Mouse (Mus musculus) small intestine, adult 2 months (tissue): ENCODE data around the gene Intu. TPM values are rescaled to one million over a fixed set of nuclear protein-coding genes. Genes with fewer than 3 reads are reported as not detected.

Experiments
- H3K27ac ChIP-seq: fragments of 200-500 bp; 2 replicates; pipeline ENCODE4 v1.5.1; 2012; ENCODE audit warnings: low read depth, low read length, control low read depth, inconsistent platforms; ENCODE audit not compliant: insufficient read depth
- H3K27me3 ChIP-seq: fragments of 200-500 bp; 2 replicates; pipeline ENCODE4 v1.6.1; 2012; ENCODE audit warnings: mild to moderate bottlenecking, moderate library complexity, low read length, inconsistent platforms; ENCODE audit not compliant: control insufficient read depth, insufficient read depth
- H3K36me3 ChIP-seq: fragments of 200-500 bp; 2 replicates; pipeline ENCODE4 v1.6.1; 2012; ENCODE audit warnings: mild to moderate bottlenecking, low read length, control low read depth, inconsistent platforms; ENCODE audit not compliant: control insufficient read depth, insufficient read depth
- H3K4me1 ChIP-seq: fragments of 200-500 bp; 2 replicates; pipeline ENCODE4 v1.6.1; 2012; ENCODE audit warnings: low read length, inconsistent platforms, mixed read lengths; ENCODE audit not compliant: control insufficient read depth, insufficient read depth, insufficient read length
- H3K4me3 ChIP-seq: fragments of 200-500 bp; 2 replicates; pipeline ENCODE4 v1.5.1; 2012; ENCODE audit warnings: low read depth, mild to moderate bottlenecking, control low read depth, inconsistent platforms, low read length, moderate library complexity
- CTCF ChIP-seq: fragments of 200-500 bp; IDR thresholded peaks from 2 replicates; pipeline ENCODE4 v1.5.1; 2012; ENCODE audit warnings: low read depth, mild to moderate bottlenecking, control low read depth, inconsistent platforms, low read length, moderate library complexity, mixed read lengths; ENCODE audit not compliant: insufficient replicate concordance, insufficient read length; ENCODE audit errors: extremely low read depth
- POLR2A ChIP-seq: fragments of 200-500 bp; IDR thresholded peaks from 2 replicates; pipeline ENCODE4 v1.6.1; 2012; ENCODE audit warnings: low read depth, mild to moderate bottlenecking, control low read depth, inconsistent platforms, low read length, moderate library complexity
- WGBS: fragments of 180-500 bp; shearing (Covaris S2); methylation state at CpG from one replicate; pipeline ENCODE4 v1.1.7; 2018; 5-methylcytosine and 5-hydroxymethylcytosine counted together
- polyA plus RNA-seq: library from polyadenylated mRNA; depleted of rRNA; stranded (reverse); fragments of >200 nt; gene quantifications from 2 replicates; pipeline ENCODE4 v1.2.3, GENCODE M21; 2012

The Intu gene
- polyA plus RNA-seq, 1 experiment, result 0.37 TPM

GRCm38 (mm10) chr3:40546621-40547020 lies 15.5 kb downstream of the Intu start:
- TF ChIP-seq CTCF (no peak), POLR2A (no peak)
- no peak overlapping the region for H3K27ac ChIP-seq
- H3K36me3 ChIP-seq, result no peaks in the 10 kb centered on the region
- no peaks in the 10 kb centered on the region for H3K4me1 ChIP-seq
- H3K4me3 ChIP-seq, result no peak overlapping the region
- WGBS, result 87% methylated on average over 4 of the region's 4 CpGs
- H3K27me3 ChIP-seq, result no peaks in the 10 kb centered on the region

- Histone ChIP-seq H3K4me3 (no peak overlapping the region), H3K4me1 (no peaks in the 10 kb centered on the region), H3K27ac (no peak overlapping the region), H3K36me3 (no peaks in the 10 kb centered on the region), H3K27me3 (no peaks in the 10 kb centered on the region)
- 71% methylated on average over 10 of the region's 10 CpGs for WGBS
- no peak for TF ChIP-seq POLR2A
- TF ChIP-seq CTCF, result no peak
Observed at GRCm38 (mm10) chr3:40652941-40653352, 121.9 kb downstream of the Intu start.

- H3K27me3 ChIP-seq, result no peaks in the 10 kb centered on the region
- 93% methylated on average over 16 of the region's 16 CpGs for WGBS
- peak overlapping the region; percentile 22 for H3K4me3 ChIP-seq
- H3K27ac ChIP-seq, result no peak overlapping the region
- no peaks in the 10 kb centered on the region for H3K4me1 ChIP-seq
- TF ChIP-seq CTCF (no peak), POLR2A (no peak)
- no peaks in the 10 kb centered on the region for H3K36me3 ChIP-seq
Observed at GRCm38 (mm10) chr3:40653582-40653981, 122.5 kb downstream of the Intu start.

- 87% methylated on average over 11 of the region's 11 CpGs for WGBS
- Histone ChIP-seq H3K36me3 (no peaks in the 10 kb centered on the region), H3K27ac (no peak overlapping the region), H3K4me3 (peak overlapping the region; percentile 22), H3K4me1 (no peaks in the 10 kb centered on the region), H3K27me3 (no peaks in the 10 kb centered on the region)
- TF ChIP-seq CTCF (no peak), POLR2A (no peak)
Observed at GRCm38 (mm10) chr3:40654028-40654427, 122.9 kb downstream of the Intu start.

GRCm38 (mm10) chr3:40655571-40655970 lies 124.5 kb downstream of the Intu start:
- Histone ChIP-seq H3K27ac (no peak overlapping the region), H3K4me3 (no peak overlapping the region), H3K36me3 (no peaks in the 10 kb centered on the region), H3K27me3 (no peaks in the 10 kb centered on the region), H3K4me1 (no peaks in the 10 kb centered on the region)
- TF ChIP-seq POLR2A (no peak), CTCF (no peak)
- 93% methylated on average over 11 of the region's 11 CpGs for WGBS

GRCm38 (mm10) chr3:40656339-40656738 lies 125.3 kb downstream of the Intu start:
- WGBS, result 91% methylated on average over 5 of the region's 5 CpGs
- Histone ChIP-seq H3K4me1 (no peaks in the 10 kb centered on the region), H3K27me3 (no peaks in the 10 kb centered on the region), H3K36me3 (no peaks in the 10 kb centered on the region), H3K27ac (no peak overlapping the region), H3K4me3 (no peak overlapping the region)
- TF ChIP-seq CTCF, result no peak
- TF ChIP-seq POLR2A, result no peak

GRCm38 (mm10) chr3:40660231-40660630 lies 129.1 kb downstream of the Intu start:
- Histone ChIP-seq H3K4me3 (no peak overlapping the region), H3K36me3 (no peaks in the 10 kb centered on the region), H3K27ac (no peak overlapping the region), H3K27me3 (no peaks in the 10 kb centered on the region), H3K4me1 (no peaks in the 10 kb centered on the region)
- TF ChIP-seq POLR2A (no peak), CTCF (no peak)
- 92% methylated on average over 2 of the region's 2 CpGs for WGBS

GRCm38 (mm10) chr3:40666109-40666508 lies 135.0 kb downstream of the Intu start:
- H3K27me3 ChIP-seq, result no peaks in the 10 kb centered on the region
- H3K36me3 ChIP-seq, result no peaks in the 10 kb centered on the region
- WGBS, result 91% methylated on average over 4 of the region's 4 CpGs
- no peaks in the 10 kb centered on the region for H3K4me1 ChIP-seq
- no peak overlapping the region for H3K4me3 ChIP-seq
- no peak overlapping the region for H3K27ac ChIP-seq
- TF ChIP-seq CTCF (no peak), POLR2A (no peak)
